Mouse (Mus musculus): Measurements from ENCODE around the gene Cdk12. TPM values are rescaled to one million over a fixed set of nuclear protein-coding genes. Genes with fewer than 3 reads are reported as not detected.
"Not testable (repeated sequence)": the region's sequence is repeated elsewhere in the genome, so short reads cannot be mapped to it uniquely, and the experiment has no call there.

Gene Cdk12
- polyA plus RNA-seq, 1 experiment from 2014 or later, result 13.0 TPM

DNA sequence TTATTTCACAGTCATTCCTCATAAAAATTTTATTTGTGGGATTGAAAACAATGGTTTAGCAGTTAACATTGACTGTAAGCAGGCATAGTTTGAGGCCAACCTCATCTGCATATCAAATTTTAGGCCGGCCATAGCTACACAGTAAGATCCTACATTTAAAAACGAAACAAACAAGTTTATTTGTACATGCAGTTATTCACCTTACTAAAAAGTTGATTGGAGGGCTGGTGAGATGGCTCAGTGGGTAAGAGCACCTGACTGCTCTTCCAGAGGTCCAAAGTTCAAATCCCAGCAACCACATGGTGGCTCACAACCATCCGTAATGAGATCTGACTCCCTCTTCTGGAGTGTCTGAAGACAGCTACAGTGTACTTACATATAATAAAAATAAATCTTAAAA lies 3.4 kb downstream of the Cdk12 start:
- DNase-seq (ENCODE audit: low spot score), result not testable (repeated sequence)
- H3K36me3 ChIP-seq (replicated peaks), result peaks cover 53% of the 10 kb centered on the region

DNA sequence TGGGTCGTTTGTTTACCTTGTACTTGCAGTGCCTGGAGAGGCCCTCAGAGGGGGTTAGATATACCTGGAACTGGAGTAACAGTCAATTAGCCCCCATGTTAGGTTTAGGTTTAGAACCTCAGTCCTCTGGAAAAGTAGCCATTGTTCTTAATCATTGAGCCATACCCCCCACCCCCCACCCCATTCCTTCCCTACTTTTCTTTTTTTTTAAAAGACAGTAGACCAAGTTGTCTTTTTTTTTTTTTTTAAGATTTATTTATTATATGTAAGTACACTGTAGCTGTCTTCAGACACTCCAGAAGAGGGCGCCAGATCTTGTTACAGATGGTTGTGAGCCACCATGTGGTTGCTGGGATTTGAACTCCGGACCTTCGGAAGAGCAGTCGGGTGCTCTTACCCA lies 6.8 kb downstream of the Cdk12 start:
- not testable (repeated sequence) for H3K27me3 ChIP-seq (replicated peaks; ENCODE audit: low read depth, poor library complexity, severe bottlenecking); H3K9me3 ChIP-seq; H3K4me3 ChIP-seq; DNase-seq (ENCODE audit: low spot score); H3K27ac ChIP-seq (replicated peaks)
- Histone ChIP-seq H3K4me1 (peaks cover 14% of the 10 kb centered on the region), H3K36me3 (replicated peaks) (peaks cover 87% of the 10 kb centered on the region)
- WGBS, result 82% methylated on average over 5 of the region's 5 CpGs

More for the DNA sequence above, 3.4 kb downstream of the Cdk12 start:
- H3K4me1 ChIP-seq, result peaks cover 24% of the 10 kb centered on the region
- H3K27ac ChIP-seq (replicated peaks); H3K27me3 ChIP-seq (replicated peaks; ENCODE audit: low read depth, poor library complexity, severe bottlenecking); H3K9me3 ChIP-seq: not testable (repeated sequence)
- H3K4me3 ChIP-seq, result peak overlapping the region; percentile 98
- WGBS, result 84% methylated on average over 3 of the region's 3 CpGs

DNA sequence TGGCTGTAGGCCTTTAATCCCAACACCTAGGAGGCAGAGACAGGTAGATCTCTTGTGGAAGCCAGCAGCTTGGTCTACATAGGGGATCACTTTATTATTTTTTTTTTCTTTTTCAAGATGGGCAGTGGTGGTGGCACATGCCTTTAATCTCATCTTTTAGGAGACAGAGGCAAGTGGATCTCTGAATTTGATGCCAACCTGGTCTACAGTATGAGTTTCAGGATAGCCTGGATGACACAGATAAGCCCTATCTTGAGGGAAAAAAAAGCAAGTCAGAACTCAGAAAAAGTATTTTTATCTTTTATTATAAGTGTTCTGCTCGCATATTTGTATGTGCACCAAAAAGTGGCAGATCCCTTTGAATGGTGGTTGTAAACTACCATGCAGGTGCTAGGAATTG lies 10.5 kb downstream of the Cdk12 start:
- Histone ChIP-seq H3K36me3 (replicated peaks) (peaks cover 99% of the 10 kb centered on the region), H3K9me3 (no peaks in the 10 kb centered on the region)

DNA sequence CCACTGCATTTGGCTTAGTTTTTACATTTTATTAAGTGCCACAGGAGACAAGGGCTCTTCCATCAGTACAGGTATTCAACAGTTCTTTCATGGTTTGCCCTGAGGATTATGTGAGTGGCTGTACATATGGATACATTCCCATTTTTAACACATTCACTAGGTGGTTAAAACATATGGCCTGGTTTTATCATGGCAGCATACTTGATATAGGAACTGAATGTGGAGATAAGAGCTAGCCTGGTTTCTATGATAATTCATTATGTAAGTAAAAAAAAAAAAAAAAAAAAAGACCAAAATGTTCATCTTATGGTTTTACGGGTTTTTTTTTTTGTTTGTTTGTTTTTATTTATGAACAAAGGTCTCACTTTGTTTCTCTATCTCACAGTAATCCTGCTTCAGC lies 23.5 kb downstream of the Cdk12 start:
- 97% methylated on average over 1 of the region's 1 CpGs for WGBS
- no peak for DNase-seq (ENCODE audit: low spot score)
- Histone ChIP-seq H3K27ac (replicated peaks) (no peak overlapping the region), H3K4me1 (no peaks in the 10 kb centered on the region), H3K9me3 (no peaks in the 10 kb centered on the region), H3K36me3 (replicated peaks) (peaks cover 100% of the 10 kb centered on the region), H3K4me3 (no peak overlapping the region), H3K27me3 (replicated peaks; ENCODE audit: low read depth, poor library complexity, severe bottlenecking) (no peaks in the 10 kb centered on the region)

More for the DNA sequence above, 10.5 kb downstream of the Cdk12 start:
- H3K27me3 ChIP-seq (replicated peaks; ENCODE audit: low read depth, poor library complexity, severe bottlenecking), result no peaks in the 10 kb centered on the region
- no peaks in the 10 kb centered on the region for H3K4me1 ChIP-seq
- DNase-seq (ENCODE audit: low spot score), result no peak
- WGBS, result 94% methylated on average over 1 of the region's 1 CpGs
- no peak overlapping the region for H3K4me3 ChIP-seq
- no peak overlapping the region for H3K27ac ChIP-seq (replicated peaks)

DNA sequence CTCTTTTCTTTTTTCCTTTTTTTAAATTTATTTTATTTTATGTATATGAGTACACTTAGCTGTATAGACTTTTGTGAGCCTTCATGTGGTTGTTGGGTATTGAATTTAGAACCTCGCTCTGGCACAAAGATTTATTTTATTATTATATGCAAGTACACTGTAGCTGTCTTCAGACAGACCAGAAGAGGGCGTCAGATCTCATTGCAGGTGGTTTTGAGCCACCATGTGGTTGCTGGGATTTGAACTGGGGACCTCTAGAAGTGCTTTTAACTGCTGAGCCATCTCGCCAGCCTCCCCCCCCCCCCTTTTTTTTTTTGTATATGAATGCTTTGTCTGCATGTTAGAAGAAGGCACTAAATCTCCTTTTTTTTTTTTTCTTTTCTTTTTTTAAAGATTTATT lies 35.6 kb downstream of the Cdk12 start:
- H3K4me1 ChIP-seq, result no peaks in the 10 kb centered on the region
- no peak for DNase-seq (ENCODE audit: low spot score)
- H3K27me3 ChIP-seq (replicated peaks; ENCODE audit: low read depth, poor library complexity, severe bottlenecking), result no peaks in the 10 kb centered on the region
- H3K4me3 ChIP-seq, result no peak overlapping the region
- 77% methylated on average over 3 of the region's 3 CpGs for WGBS
- peaks cover 99% of the 10 kb centered on the region for H3K36me3 ChIP-seq (replicated peaks)
- H3K9me3 ChIP-seq, result no peaks in the 10 kb centered on the region
- no peak overlapping the region for H3K27ac ChIP-seq (replicated peaks)

DNA sequence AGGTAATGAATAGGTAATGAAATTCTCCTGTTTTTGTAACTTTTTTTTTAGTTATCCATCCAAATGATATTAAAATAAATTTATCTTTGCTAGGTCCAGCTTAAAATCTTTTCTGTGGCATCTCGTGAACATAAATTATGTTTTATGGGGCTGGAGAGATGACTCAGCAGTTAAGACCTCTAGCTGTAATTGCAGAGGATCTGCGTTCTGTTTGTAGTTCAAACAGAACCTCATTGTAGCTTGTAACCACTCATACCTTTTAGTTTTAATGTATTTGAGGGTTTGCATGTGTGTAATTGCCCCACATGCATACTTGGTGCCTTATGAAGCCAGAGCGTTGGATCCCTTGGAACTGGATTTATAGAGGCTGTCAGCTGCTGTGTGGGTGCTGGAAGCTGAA lies 36.1 kb downstream of the Cdk12 start:
- peaks cover 99% of the 10 kb centered on the region for H3K36me3 ChIP-seq (replicated peaks)

DNA sequence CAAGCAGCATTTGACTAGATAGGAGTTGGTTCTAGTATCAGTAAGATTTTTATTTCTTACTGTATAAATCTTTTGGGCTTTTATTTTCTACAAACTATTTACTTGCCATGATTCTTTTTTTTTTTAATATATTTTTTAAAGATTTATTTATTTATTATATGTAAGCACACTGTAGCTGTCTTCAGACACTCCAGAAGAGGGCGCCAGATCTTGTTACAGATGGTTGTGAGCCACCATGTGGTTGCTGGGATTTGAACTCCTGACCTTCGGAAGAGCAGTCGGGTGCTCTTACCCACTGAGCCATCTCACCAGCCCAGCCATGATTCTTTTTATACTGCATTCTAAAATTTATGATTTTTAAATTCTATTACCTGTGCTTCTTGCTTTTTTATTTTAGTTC lies 40.1 kb downstream of the Cdk12 start:
- peaks cover 97% of the 10 kb centered on the region for H3K36me3 ChIP-seq (replicated peaks)
- DNase-seq (ENCODE audit: low spot score); H3K4me1 ChIP-seq; H3K4me3 ChIP-seq; H3K27ac ChIP-seq (replicated peaks); H3K9me3 ChIP-seq; H3K27me3 ChIP-seq (replicated peaks; ENCODE audit: low read depth, poor library complexity, severe bottlenecking): not testable (repeated sequence)
- WGBS, result 79% methylated on average over 3 of the region's 3 CpGs

More for the DNA sequence above, 36.1 kb downstream of the Cdk12 start:
- Histone ChIP-seq H3K27me3 (replicated peaks; ENCODE audit: low read depth, poor library complexity, severe bottlenecking) (no peaks in the 10 kb centered on the region), H3K27ac (replicated peaks) (no peak overlapping the region), H3K4me3 (no peak overlapping the region), H3K4me1 (no peaks in the 10 kb centered on the region), H3K9me3 (no peaks in the 10 kb centered on the region)
- no peak for DNase-seq (ENCODE audit: low spot score)
- WGBS, result 95% methylated on average over 3 of the region's 3 CpGs

DNA sequence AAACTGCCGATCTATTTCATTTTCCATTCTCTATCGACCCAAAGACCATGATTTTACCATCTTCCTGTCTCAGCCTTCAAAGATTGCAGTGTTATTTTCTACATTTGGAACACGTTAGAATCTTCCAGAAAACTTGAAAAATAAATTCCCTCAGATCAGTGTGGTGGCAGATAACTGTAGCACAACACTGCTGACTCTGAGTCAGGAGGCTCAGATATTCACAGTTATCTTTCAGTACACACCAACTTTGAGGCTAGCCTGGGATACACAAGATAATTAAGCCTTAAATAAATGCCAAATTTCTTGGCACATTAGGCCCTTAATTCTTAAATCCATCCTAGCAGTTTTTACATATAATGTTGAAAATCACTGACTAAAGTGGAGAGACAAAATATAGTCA lies 41.6 kb downstream of the Cdk12 start:
- Histone ChIP-seq H3K4me1 (no peaks in the 10 kb centered on the region), H3K27me3 (replicated peaks; ENCODE audit: low read depth, poor library complexity, severe bottlenecking) (no peaks in the 10 kb centered on the region), H3K9me3 (no peaks in the 10 kb centered on the region), H3K27ac (replicated peaks) (no peak overlapping the region), H3K4me3 (no peak overlapping the region), H3K36me3 (replicated peaks) (peaks cover 94% of the 10 kb centered on the region)
- DNase-seq (ENCODE audit: low spot score), result no peak
- WGBS, result 96% methylated on average over 3 of the region's 3 CpGs

DNA sequence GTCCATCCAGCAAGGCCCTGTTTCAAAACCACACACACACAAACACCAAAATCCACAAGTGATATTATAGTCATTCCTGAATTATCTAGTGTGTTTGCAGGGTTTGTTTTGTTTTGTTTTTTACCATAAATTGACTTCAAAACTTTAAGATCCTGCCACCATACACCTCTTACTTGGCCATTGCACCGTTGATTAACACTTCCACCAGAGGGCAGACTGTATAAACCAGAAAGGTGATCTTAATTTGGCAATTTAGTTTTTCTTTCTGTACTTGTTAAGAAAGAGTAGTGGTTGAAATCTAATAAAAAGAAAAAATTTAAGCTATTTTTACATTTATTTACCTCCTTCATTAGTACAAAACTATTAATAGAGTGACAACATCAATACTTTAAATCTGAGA lies 44.5 kb downstream of the Cdk12 start:
- Histone ChIP-seq H3K4me1 (no peaks in the 10 kb centered on the region), H3K36me3 (replicated peaks) (peaks cover 85% of the 10 kb centered on the region), H3K27me3 (replicated peaks; ENCODE audit: low read depth, poor library complexity, severe bottlenecking) (no peaks in the 10 kb centered on the region), H3K27ac (replicated peaks) (no peak overlapping the region), H3K4me3 (no peak overlapping the region), H3K9me3 (no peaks in the 10 kb centered on the region)
- 95% methylated on average over 1 of the region's 1 CpGs for WGBS
- no peak for DNase-seq (ENCODE audit: low spot score)

DNA sequence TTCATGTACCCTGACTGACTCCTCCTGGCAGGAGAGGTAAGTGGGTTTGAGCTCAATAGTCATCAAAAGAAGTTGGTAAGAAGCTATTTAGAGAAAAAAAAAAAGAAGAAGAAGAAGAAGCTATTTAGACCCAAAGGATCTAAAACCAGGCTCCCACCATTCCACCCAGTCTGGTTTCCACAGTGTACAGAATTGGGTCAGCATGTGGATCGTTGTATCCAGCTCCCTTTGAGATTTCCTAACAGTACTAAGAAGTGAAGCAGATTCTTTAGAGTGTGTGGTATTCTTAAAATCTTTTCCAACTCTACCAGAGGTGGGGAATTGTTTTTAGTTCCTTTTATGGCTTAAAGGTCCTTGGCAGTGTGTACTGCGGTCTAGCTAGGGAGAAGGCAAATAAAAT lies 50.9 kb downstream of the Cdk12 start:
- H3K27me3 ChIP-seq (replicated peaks; ENCODE audit: low read depth, poor library complexity, severe bottlenecking), result no peaks in the 10 kb centered on the region
- no peaks in the 10 kb centered on the region for H3K4me1 ChIP-seq
- H3K27ac ChIP-seq (replicated peaks), result no peak overlapping the region
- H3K36me3 ChIP-seq (replicated peaks), result peaks cover 34% of the 10 kb centered on the region
- WGBS, result 97% methylated on average over 2 of the region's 2 CpGs
- DNase-seq (ENCODE audit: low spot score), result no peak
- no peak overlapping the region for H3K4me3 ChIP-seq
- no peaks in the 10 kb centered on the region for H3K9me3 ChIP-seq

DNA sequence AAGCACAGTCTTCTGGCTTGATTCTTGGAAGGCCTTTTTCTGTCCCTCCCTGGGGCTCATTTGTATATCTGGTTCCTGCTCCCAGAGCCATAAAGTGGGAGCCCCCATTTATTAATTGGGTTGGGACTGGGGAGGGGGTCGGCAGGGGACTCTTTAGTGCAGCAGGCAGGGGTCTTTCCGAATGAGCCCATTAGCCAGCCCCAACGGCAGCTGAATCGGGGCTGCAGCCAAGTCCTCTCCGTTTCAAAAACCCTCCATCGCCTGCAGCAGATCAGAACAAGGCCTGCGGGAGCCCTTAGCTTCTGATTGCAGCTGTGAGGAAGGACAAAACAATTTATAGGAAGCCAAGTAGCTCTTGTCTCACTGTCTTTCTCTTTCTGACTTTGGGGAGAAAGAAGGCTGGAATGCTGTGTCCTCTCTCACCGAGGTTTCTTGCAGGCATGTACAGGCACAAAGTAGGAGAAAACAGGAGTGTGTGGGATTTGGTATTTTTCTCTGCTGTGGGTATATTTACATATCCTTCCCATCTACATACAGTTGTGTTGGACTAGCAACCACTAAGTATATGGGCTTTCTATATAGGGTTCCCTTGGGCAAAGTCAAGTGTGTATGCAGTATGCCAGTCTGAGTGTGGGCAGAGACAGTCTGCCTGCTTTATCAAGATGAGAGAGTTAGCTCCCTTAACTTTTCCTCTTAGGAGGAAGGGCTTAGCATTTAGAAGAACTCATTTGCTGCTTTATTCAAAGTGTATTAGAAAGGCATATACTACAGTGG lies 58.0 kb downstream of the Cdk12 start:
- H3K4me3 ChIP-seq, result no peak overlapping the region
- no peaks in the 10 kb centered on the region for H3K4me1 ChIP-seq
- H3K36me3 ChIP-seq (replicated peaks), result peaks cover 30% of the 10 kb centered on the region
- H3K27me3 ChIP-seq (replicated peaks; ENCODE audit: low read depth, poor library complexity, severe bottlenecking), result no peaks in the 10 kb centered on the region
- DNase-seq (ENCODE audit: low spot score), result no peak
- WGBS, result 77% methylated on average over 8 of the region's 8 CpGs
- H3K27ac ChIP-seq (replicated peaks), result no peak overlapping the region
- no peaks in the 10 kb centered on the region for H3K9me3 ChIP-seq

DNA sequence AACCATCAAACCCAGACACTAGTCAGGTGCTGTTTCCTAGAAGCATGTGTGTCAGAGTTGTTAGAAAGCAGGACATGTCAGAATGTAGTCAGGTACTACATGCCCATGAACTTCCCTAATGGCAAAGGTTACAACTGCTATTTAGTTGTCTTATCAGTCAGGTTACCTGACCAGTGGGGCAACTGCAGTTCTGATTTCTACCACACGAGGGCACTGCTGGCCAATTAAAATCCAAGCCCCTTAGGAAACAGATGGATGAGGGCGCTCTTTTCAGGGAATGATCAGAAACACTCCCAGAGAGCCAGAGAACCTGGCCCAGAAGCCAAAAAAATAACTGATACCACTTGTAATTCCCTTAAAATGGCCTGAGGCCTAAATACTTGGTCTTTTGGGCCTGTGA lies 62.2 kb downstream of the Cdk12 start:
- Histone ChIP-seq H3K9me3 (no peaks in the 10 kb centered on the region), H3K4me3 (no peak overlapping the region), H3K36me3 (replicated peaks) (peaks cover 60% of the 10 kb centered on the region), H3K27ac (replicated peaks) (no peak overlapping the region), H3K27me3 (replicated peaks; ENCODE audit: low read depth, poor library complexity, severe bottlenecking) (no peaks in the 10 kb centered on the region), H3K4me1 (no peaks in the 10 kb centered on the region)
- peak; percentile 84 for DNase-seq (ENCODE audit: low spot score)
- WGBS, result 2% methylated on average over 2 of the region's 2 CpGs

DNA sequence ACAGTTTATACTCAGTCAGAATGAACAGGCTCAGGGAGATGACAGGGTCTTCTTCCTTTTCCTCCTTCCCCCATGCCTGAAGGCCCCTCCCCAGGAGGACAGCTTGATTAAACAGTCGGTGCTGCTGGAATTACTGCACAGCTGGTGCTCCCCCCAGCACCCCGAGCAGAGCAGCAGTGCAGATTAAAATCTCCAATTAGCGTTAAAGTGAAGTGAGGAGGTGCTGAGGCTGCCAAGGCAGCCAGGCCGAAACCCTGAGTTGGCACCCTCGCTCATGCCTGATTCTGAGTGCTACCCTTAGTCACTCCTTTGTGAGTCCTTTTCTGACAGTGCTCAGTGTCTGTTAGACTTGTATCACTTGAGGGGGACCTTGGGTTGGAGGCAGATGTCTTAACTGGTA lies 63.0 kb downstream of the Cdk12 start:
- Histone ChIP-seq H3K27me3 (replicated peaks; ENCODE audit: low read depth, poor library complexity, severe bottlenecking) (no peaks in the 10 kb centered on the region), H3K36me3 (replicated peaks) (peaks cover 69% of the 10 kb centered on the region), H3K9me3 (no peaks in the 10 kb centered on the region), H3K4me1 (no peaks in the 10 kb centered on the region), H3K27ac (replicated peaks) (no peak overlapping the region), H3K4me3 (no peak overlapping the region)
- WGBS, result 76% methylated on average over 5 of the region's 5 CpGs
- DNase-seq (ENCODE audit: low spot score), result no peak
